Mouse (Mus musculus): ENCODE measurements around the gene Psmb4.
"Not testable (repeated sequence)": the region's sequence is repeated elsewhere in the genome, so short reads cannot be mapped to it uniquely, and the experiment has no call there.

Psmb4 gene

GRCm38 (mm10) chr3:94886316-94887224, at the start of gene Psmb4:
Gene Psmb4, minus strand, starts transcription at chr3:94886961.
- DNase-seq (ENCODE audit: low read depth in 2 of 2, low spot score in 2 of 2): peak; percentile 60 to 77

DNA sequence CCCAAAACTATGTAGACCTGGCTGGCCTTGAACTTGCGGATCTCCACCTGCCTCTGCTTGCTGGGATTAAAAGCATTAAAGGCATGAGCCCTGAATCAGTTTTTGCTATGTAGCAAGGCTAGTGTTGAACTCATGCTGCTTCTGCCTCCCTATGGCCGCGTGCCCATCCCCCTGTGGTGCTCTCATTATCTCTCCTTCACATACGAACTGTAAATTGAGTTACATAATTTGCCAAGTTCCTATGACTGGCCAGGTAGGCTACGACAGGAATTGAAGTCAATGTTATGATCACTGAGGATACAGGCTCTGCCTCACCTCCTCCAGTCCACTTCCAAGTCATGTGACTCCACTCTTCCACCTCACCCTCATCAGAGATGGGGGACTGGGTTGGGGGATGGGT, 49.4 kb upstream of the Psmb4 start:
- not testable (repeated sequence) for DNase-seq (ENCODE audit: low read depth in 2 of 2, low spot score in 2 of 2)

GRCm38 (mm10) chr3:94935332-94935731, 48.6 kb upstream of the Psmb4 start:
- DNase-seq (ENCODE audit: low read depth in 2 of 2, low spot score in 2 of 2): not testable (repeated sequence)

- DNase-seq (ENCODE audit: low read depth in 2 of 2, low spot score in 2 of 2): not testable (repeated sequence)
Measured at GRCm38 (mm10) chr3:94934564-94934963, 47.8 kb upstream of the Psmb4 start.

DNA sequence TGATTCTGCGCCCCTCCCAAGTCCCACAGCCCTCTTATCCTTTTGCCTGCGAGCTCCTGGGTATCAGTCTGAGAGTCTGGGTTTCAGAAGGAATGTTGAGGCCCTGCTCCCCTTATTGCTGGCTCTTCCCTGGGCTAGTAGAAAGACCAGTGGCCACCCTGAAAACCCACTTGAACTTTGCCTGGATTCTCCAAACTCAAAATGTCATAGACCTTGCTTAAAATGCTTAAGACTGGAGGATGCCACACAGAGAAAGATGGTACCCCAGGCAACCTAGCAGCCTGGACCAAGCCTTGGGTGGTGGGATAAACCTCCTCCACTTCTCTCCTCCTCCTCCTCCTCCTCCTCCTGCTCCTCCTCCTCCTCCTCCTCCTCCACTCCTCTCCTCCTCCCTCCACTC, 46.8 kb upstream of the Psmb4 start:
- not testable (repeated sequence) for DNase-seq (ENCODE audit: low read depth in 2 of 2, low spot score in 2 of 2)

DNA sequence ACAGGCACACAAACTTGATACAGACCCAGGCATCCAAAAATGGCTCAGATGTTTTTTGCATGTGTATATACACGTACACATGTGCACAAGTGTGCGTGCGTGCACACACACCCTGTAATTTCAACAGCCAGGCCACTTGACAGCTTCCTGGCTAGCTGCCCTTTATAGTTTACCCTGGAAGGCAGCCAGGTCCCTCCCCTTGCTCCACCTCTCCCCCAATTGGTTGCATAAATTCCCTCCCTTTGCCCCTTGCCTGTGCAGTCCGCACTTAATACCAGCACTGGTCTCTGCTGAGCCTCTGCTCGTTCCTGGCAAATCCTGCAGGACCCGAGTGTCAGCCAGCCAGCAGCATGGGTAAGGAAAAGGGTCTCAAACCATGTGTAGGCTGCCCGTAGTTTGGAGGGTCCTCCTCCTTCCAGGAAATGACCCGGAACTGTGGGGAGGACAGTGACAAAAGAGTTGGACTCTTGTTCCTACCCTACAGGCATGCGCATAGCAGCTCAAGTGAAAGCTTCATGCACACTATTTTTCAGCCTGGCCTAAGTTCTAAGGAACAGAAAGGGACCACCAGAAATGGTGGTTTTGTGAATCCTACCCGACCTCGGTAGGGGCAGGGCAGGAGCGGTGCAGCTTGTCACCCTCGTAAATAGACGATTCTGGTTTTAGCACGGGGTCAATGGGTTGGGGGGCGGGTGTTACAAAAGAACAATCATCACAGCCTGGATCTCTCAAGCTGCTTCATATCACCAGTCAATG, 46.2 kb upstream of the Psmb4 start, which contains the start of gene Selenbp1:
Gene Selenbp1 (plus strand): TSS at position 248 of the 756 bp plus-strand sequence.
- no peak for DNase-seq (ENCODE audit: low read depth in 2 of 2, low spot score in 2 of 2)

DNA sequence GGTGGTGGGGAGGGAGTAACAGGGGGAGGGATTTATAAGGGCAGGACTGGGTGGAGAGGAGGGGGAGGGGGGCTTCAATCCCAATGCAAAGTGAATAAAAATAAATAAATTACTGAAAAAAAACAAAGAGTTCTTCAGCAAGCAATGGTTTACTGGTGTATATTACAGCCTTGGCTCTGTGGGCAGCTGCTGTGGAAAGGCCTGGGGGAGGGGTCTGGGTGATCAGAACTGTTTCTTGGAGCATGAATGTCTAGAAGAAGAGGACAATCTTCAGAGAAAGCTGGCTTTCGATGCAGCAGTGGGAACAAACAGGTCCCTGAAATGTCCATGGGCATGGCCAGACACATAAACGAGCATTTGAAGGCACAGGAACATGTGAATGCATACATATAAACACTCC, 45.5 kb upstream of the Psmb4 start:
- DNase-seq (ENCODE audit: low read depth in 2 of 2, low spot score in 2 of 2): not testable (repeated sequence)

DNA sequence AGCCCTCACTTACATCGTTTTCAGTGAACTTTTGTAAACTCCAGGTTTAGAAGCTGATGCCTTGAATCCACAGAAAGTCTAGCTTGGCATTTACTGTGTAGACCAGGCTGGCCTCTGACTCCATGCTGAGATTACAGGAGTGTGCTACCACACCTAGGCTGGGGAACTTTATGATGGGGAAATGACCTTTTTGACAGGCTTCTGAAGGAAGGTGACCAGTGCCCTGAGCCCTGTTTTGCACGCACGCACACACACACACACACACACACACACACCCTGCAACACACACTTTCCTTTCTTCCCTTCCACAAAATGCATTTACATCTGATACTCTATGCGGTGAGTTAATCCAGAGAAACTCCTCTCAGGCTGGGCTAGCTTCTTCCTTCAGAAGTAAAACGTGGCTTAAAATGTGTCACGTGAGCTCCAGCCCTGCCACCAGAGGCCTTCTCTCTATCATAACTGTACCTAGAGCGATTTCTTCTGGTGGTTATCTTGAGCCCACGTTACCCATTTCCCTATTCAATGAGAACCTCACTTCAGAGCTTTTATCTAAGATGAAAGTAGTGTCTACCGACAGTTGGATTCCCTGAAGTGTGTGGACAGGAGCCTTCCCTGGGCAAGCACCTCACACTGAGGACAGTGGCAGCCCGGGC, 44.8 kb upstream of the Psmb4 start:
- not testable (repeated sequence) for DNase-seq (ENCODE audit: low read depth in 2 of 2, low spot score in 2 of 2)

DNA sequence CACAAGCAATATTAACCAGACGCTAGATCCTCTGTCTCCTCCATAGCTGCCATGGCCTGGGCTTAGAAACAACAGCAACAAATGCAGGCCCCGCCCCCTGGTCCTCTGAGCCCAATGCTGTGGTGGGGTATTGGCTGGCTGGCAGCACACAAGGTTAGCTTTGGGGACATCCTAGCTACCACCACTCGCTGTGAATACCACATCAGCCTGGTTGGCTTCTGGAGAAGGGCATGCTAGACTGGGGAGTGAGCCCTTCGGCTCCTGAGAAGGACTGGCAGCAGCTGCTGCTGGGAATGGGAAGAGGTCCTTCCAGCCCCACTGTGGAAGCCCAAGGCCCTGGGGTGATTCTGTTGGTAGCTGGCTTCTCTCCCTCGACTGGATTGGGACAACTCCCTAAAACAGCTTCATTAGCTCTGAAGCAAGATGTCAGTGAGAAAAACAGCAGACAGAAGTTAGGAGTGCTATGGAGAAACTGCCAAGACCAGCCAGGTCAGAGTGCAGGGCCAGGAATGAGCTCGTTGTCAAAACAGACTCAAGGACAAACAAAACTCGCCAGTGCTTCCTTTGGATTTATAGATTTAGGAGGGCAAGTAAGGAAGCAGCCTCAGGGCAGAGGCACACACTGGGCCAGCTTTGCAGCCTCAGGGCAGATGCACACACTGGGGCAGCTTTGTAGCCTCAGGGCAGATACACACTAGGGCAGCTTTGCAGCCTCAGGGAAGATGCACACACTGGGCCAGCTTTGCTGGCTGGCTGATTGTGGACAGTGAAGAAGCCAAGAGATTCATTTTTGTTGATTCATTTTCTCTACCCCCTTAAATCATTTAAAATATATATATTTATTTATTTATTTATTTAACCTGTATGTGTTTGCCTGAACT, 43.9 kb upstream of the Psmb4 start:
- not testable (repeated sequence) for DNase-seq (ENCODE audit: low read depth in 2 of 2, low spot score in 2 of 2)

DNA sequence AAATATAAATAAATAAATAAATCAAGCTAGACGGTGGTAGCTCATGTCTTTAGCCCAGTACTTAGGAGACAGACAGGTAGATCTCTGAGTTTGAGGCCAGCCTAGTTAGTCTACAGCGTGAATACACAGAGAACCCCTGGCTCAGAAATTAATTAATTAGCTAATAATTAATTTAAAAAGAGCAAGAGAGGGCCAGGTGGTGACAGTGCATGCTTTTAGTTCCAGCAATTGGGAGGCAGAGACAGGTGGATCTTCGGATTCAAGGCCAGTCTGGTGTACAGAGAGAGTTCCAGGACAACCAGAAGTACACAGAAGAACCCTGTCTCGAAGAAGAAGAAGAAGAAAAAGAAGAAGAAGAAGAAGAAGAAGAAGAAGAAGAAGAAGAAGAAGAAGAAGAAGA, 42.2 kb upstream of the Psmb4 start:
- not testable (repeated sequence) for DNase-seq (ENCODE audit: low read depth in 2 of 2, low spot score in 2 of 2)

DNA sequence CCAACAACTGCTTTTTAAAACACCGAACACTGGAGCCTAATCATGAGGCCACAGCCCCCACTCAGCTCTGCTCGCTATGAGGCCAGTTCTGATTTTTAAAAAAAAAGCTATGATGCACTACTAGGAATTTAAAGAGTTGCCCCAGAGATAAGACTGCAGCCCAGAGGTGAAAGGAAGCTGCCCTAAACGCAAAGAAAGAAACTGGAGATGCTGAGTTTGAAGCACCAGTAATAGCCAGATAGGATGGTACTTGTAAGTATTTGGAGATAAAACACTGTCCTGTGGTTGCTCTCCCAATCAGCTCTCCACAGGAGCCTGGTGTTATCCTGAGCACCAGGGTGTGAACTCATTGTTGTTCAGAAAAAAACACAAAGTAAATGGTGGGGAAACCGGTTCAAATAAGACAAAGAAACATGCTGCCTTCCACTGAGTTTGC, 39.6 kb upstream of the Psmb4 start:
- not testable (repeated sequence) for DNase-seq (ENCODE audit: low read depth in 2 of 2, low spot score in 2 of 2)

DNA sequence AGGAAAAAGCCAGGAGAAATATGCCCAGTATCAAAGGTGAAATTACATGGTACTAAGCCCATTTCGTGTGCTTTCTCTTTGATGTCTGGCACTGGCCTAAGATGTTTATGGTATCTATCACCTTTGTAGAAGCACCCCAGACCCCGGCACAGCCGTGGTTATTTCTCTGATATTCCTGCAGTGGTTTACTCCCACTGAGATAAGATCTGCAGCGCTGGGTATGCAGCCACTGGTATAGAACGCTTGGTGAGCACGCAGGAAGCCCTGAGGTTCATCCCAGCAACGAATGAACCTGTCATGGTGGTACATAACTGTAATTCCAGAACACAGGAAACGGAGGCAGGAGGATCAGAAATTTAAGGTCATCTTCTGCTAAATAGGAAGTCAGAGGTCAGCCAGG, 37.9 kb upstream of the Psmb4 start:
- no peak for DNase-seq (ENCODE audit: low read depth in 2 of 2, low spot score in 2 of 2)

GRCm38 (mm10) chr3:94922333-94922732, 35.6 kb upstream of the Psmb4 start:
- DNase-seq (ENCODE audit: low read depth in 2 of 2, low spot score in 2 of 2): no peak

- no peak for DNase-seq (ENCODE audit: low read depth in 2 of 2, low spot score in 2 of 2)
Measured at GRCm38 (mm10) chr3:94921104-94921503, 34.3 kb upstream of the Psmb4 start.

GRCm38 (mm10) chr3:94918845-94919244, 32.1 kb upstream of the Psmb4 start:
- DNase-seq (ENCODE audit: low read depth in 2 of 2, low spot score in 2 of 2): no peak

GRCm38 (mm10) chr3:94917816-94918361, 31.1 kb upstream of the Psmb4 start:
- no peak for DNase-seq (ENCODE audit: low read depth in 2 of 2, low spot score in 2 of 2)

DNA sequence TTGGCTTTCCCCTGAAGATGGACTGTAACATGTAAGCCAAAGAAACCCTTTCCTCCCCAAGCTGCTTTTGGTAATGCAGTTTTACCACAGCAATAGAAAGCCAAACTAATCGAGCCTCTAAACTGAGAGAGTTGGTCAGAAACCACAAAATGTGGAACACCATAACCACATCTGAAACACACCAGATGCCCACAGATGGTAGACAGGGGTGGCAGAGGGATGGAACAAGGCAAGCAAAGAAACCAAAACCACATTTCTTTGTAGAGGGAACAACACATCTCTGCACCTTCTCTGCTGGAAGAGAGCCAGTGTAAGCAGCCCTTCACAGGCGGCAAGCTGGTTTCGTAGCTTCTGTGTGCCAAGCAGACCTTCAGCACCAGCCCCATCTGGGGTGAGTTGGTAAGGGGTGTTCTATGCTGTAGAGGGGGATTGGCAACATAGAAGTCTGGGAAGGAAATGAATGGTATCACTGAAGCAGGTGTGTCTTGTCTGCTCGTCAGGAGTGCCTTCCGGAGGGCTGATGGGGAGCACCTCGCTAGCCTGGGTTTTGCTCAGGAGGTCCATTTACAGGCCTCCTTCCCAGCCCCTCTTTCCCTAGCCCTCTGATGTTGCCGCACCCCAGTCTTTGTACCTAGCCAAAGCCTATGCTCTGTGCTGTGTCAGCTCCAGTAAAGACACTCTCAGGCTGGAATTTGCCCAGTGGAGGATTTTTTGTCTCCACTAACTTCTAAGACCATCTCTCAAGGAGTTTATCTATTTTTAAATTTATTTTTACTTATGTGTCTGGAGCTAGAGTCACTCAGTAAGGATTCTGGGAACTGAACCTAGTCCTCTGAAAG, 29.4 kb upstream of the Psmb4 start:
- peak; percentile 26 to 45 for DNase-seq (ENCODE audit: low read depth in 2 of 2, low spot score in 2 of 2)

GRCm38 (mm10) chr3:94913801-94914200, 27.0 kb upstream of the Psmb4 start:
- no peak for DNase-seq (ENCODE audit: low read depth in 2 of 2, low spot score in 2 of 2)

GRCm38 (mm10) chr3:94911050-94911693, 24.4 kb upstream of the Psmb4 start:
- DNase-seq (ENCODE audit: low read depth in 2 of 2, low spot score in 2 of 2): no peak

Data from CD8-positive naive resting alpha-beta T cell, adult 2 months (primary cell).